Mouse (Mus musculus) v-Abl transformed pro-B cells (cell line): ENCODE data around the gene Shd.

Experiments
- in situ Hi-C, 2 experiments: fragments of 400-800 bp; cut with MboI; formaldehyde crosslinking; loops; one replicate each; pipeline ENCODE4 v1.15.1; 2025; ENCODE audit not compliant: unreplicated experiment in 2 of 2

The Shd gene

DNA sequence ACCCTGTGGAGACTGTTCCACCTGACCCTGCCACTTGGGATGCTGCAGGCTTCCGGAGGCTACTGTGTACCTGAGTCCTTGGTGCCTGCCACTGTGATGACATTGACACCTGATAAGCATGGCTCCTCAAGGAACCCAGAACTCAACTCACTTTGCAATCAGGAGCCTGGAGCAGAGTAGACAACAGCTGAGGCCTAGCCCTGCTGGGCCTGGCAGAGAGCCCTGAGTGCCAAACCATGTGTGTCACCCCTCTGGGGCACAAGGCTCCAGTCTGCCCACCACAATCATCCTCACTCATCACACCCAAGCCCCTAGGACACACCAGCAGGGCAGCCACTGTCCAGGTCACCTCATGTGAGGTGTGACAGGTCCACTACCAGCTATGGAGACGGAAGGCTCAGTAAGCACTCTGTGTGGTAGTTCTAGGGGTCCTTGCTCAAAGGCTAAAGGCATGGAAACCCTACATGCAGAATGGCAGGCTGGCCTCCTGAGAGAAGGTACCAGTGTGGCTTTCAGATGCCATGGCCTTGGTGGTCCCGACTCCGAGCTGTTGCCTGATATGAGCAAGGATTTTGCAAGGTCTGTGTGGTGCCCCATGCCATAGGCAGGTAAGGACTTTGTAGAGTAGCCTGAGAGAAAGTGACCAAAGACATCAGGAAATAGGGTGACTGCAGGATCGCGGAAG, 50.3 kb downstream of the Shd start:
- in situ Hi-C loops = no loop called here

- in situ Hi-C loops = no loop called here
Observed at GRCm38 (mm10) chr17:56021161-56021910, 51.1 kb downstream of the Shd start.

DNA sequence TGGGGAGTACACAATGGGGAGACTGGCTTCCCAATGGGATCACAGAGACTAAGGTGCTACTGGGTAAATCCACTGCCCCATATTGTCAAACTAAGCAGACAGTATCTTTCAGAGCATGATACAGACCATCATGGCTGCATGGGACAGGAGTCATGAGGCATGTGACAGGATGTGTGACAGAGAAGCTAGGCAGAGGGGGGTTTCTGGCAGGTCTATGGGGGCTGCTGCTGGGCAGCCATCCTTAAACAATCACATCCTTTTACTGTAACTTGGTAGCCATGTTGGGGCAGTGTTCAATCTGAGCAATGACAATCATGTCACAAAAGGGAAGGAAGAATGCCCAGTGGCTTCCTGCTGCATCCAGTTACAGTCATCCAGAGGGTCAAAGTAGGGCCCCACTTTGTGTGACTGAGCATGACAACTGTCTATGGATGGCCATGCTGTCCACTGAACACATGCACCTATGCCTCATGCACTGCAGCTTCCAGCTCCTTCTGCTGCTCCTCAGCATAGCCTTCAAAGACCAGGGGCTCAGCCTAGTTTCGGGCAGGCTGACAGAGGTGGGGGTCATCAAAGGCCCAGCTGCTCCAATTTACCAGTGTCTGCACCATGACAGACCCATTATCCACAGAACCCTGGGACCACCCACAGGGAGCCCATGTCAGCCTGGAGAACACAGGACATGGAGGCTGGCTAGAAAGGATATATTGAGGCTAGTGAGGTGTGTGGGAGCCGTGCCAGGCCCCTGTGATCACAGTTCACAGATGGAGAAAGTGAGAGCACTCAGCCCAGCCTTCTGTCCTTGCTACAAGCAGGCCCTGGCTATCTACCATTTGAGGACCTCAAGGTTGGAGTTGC, 52.1 kb downstream of the Shd start:
- in situ Hi-C loops = no loop called here

GRCm38 (mm10) chr17:56022989-56023290, 52.7 kb downstream of the Shd start:
- in situ Hi-C loops = no loop called here

- in situ Hi-C loops = no loop called here
Observed at GRCm38 (mm10) chr17:56023386-56023785, 53.1 kb downstream of the Shd start.

DNA sequence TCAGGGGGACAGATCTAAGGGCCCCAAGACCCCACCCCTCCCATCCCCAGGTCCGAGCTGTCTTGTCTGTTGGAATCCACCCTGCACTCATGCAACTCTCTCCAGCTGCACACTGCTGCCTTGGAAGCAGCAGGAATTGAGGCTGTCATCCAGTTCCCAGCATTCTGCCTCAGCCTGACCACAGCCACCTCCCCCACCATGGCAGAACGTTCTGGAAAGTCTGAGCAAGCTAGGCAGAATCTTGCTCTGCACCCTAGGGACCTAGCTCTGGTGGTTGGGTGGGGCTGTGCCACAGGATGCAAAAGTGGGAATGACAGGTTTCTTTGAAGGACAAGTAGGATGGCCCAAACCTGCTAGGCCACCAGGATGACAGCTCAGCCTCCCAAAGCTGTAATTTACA, 54.2 kb downstream of the Shd start:
- in situ Hi-C loops = no loop called here

GRCm38 (mm10) chr17:56024931-56025330, 54.7 kb downstream of the Shd start:
- in situ Hi-C loops = no loop called here
